Mouse (Mus musculus): ENCODE data around the gene Slc18a2.

GRCm38 (mm10) chr19:59248553-59249286, 12.0 kb upstream of the Slc18a2 start:
- TF ChIP-seq CTCF (IDR thresholded peaks at IDR 0.05; ENCODE audit: insufficient read depth, low read depth, low read length): no peak
- no peak for TF ChIP-seq POLR2A (IDR thresholded peaks at IDR 0.05; ENCODE audit: insufficient read depth, low read depth, low read length)
